Mouse (Mus musculus): ENCODE data around the gene Surf4.
"Not testable (repeated sequence)": the region's sequence is repeated elsewhere in the genome, so short reads cannot be mapped to it uniquely, and the experiment has no call there.

Gene Surf4

GRCm38 (mm10) chr2:26901834-26902400, 31.8 kb downstream of the Surf4 start:
- DNase-seq, result no peak

- no peak for DNase-seq
Measured at GRCm38 (mm10) chr2:26900731-26901130, 33.0 kb downstream of the Surf4 start.

DNA sequence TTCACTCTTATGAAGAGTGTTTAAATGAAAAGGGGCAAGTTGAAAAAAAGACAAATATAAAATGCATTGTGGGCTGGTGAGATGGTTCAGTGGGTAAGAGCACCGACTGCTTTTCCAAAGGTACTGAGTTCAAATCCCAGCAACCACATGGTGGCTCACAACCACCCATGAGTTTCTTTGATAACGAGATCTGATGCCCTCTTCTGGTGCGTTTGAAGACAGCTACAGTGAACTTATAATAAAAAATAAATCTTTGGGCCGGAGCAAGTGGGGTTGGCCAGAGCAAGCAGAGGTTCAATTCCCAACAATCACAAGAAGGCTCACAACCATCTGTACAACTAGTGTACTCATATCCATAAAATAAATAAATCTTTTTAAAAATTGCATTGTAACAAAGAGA, 37.8 kb downstream of the Surf4 start:
- no peak for DNase-seq

GRCm38 (mm10) chr2:26886170-26886569, 47.6 kb downstream of the Surf4 start:
- not testable (repeated sequence) for DNase-seq

DNA sequence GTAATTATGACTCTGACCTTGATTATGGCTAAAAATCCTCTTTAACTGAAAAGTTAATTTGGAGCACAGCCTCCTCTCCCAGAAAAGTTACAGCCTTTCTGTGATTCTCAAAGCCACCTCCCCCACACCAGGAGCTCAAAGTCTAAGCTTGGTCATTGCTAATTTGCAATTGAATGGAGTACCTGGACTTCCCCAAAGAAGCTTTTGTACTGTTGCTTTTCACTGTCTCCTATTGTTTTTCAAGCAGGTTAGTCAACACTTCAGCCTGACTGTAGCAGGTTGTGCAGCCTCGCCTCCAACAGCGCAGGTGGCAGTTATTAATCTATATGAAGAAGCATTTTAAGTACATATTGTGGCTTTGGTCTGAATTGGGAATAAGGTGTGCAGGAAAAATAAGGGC, 48.2 kb downstream of the Surf4 start:
- DNase-seq, result not testable (repeated sequence)

GRCm38 (mm10) chr2:26878571-26878970, 55.2 kb downstream of the Surf4 start:
- no peak for DNase-seq

DNA sequence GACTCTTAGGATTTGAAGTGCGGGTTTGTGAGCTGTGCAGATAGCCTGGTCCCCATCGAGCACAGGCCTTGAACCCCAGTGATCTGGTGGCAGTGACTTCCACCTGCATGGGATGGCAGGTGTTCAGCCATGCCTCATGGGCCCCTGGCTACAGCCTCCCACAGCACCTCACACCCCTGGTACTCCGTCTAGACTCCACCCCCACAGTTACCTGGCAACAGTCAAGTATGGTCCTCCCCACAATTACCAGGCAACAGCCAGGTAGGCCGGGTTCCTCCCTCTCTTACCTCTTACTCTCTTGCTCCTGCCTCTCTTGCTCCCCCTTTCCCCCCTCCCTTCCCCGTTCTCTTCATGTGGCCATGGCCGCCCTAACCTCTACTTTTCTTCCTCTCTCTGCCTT, 63.1 kb downstream of the Surf4 start:
- no peak for DNase-seq

All from cerebellum, adult 9-11 months (tissue).